Mouse (Mus musculus) adrenal gland, adult 10 weeks (tissue): ENCODE measurements around the gene Mycl. TPM values are rescaled to one million over a fixed set of nuclear protein-coding genes. Genes with fewer than 3 reads are reported as not detected.

Experiments used
- polyA plus RNA-seq: library from polyadenylated mRNA; stranded (reverse); fragments of 350-450 nt; fragmentation: Illumina TruSeq; extraction: RNeasy Lipid Tissue Mini Kit (QIAGEN cat#74804); gene quantifications from one replicate; pipeline ENCODE4 v1.2.3, GENCODE M21; 2014; ENCODE audit warnings: low read depth, low replicate concordance

The Mycl gene
- polyA plus RNA-seq, result 0.23 TPM

DNA sequence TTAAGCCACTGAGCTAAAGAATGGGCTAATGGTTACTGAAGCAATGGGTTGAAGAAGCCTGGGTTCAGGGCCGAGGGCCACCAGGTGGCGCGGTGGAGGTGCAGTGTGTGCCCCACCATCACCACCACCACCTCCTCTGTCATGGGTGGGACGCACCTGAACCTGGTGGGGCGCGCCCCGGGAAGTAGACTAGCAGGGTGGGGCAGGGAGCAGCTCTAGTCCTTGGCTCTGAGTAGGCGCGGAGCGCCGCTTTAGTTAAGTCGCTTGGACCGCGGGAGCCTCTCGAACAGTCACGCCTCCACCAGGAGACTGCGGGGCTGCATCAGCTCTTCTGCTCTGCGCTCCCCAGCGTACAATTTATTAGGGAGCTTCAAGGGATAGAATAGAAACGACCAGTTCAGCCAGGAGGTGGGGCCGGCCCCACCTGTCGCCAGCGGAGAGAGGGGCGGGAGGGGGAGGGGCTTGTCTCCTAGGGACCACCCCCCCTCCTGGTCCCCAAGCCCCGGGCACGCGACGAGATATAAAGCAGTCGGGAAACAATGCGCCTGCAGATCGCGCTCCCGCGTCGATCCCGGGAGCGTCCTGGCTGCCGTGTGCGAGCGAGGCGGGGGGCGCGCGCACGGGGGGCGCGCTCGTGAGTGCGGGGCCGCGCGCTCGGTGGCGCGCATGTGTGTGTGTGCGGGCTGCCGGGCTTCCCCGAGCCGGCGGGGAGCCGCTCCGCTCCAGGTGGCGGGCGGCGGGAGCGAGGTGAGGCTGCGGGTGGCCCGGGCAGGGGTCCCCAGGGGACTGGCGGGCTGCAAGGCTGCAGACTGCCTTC lies at the start of gene Mycl:
Gene Mycl, plus strand, starts transcription at position 249 of the 817 bp plus-strand sequence.

DNA sequence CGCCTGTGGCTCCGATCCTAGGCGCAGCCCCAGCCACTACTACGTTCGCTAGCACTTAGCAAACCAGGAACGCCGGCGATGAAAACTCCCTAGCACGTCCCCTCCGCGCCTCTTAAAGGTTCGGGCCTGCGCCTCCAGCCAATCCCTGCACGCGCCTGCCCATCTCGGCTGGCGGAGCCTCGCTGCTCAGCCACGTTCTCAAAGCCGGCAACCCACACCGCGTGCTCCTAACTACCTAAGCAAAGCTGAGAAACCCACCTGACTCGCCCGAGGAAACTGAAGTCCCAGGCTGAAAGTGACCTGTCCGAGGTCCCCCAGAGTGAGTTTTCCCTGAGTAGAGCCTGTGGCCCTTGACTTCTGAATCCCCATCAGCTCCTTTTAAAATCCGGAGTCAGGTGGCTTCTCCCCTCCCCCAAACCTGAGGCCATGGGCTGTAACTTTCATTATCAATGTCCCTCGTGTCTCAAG lies 34.3 kb upstream of the Mycl start, which contains the start of gene Mfsd2a:
Gene Mfsd2a, minus strand, starts transcription at position 89 of the 468 bp plus-strand sequence.

DNA sequence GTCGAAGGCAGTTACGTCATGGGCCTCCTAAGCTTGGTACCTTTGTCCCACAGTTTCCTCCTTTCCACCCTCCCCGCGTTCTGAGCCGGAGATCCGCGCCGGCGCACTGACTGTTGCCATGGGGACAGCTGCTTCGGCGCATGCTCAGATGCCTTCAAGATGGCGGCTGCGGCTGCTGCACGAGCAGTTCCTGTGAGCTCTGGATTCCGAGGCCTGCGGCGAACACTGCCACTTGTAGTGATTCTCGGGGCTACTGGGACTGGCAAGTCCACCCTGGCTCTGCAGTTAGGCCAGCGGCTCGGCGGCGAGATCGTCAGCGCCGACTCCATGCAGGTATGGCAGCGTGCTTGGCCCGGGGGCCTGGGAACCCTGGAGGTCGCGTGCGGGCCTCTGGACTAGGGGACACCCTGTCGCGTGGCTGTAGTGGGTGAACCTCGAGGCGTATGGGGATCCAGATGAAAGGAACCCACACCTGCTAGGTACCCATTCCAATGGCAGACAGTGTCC lies 21.1 kb downstream of the Mycl start, which contains the start of gene Trit1:
Gene Trit1, plus strand, starts transcription at position 147 of the 507 bp plus-strand sequence.

Other genes starting within 250 kb of the Mycl start
- 222 TPM for gene Ppt1, start 159.4 kb upstream of the Mycl start, polyA plus RNA-seq
- 65.8 TPM for gene Cap1, start 109.6 kb upstream of the Mycl start, polyA plus RNA-seq
- 0.35 TPM for gene Mfsd2a, start 34.5 kb upstream of the Mycl start, polyA plus RNA-seq
- gene Trit1, start 20.9 kb downstream of the Mycl start, polyA plus RNA-seq, result 24.0 TPM
- not detected for gene Bmp8b, start 109.5 kb downstream of the Mycl start, polyA plus RNA-seq
- not detected for gene Oxct2b, start 120.6 kb downstream of the Mycl start, polyA plus RNA-seq
- 24.7 TPM for gene Ppie, start 144.3 kb downstream of the Mycl start, polyA plus RNA-seq
- gene Hpcal4, start 187.6 kb downstream of the Mycl start, polyA plus RNA-seq, result 2.1 TPM
- 2.0 TPM for gene Nt5c1a, start 205.9 kb downstream of the Mycl start, polyA plus RNA-seq
- 2.4 TPM for gene Heyl, start 237.9 kb downstream of the Mycl start, polyA plus RNA-seq